Mouse (Mus musculus) cerebellum, adult (tissue): ENCODE measurements around the gene Kalrn.

Experiments
- ATAC-seq: cut with Nextera tagmentation; 2 replicates; pipeline ENCODE4 v1.9.2; 2017; ENCODE audit warnings: mild to moderate bottlenecking, moderate library complexity, mixed read lengths; ENCODE audit not compliant: insufficient number of reproducible peaks, low FRiP score, low TSS enrichment

The Kalrn gene

GRCm38 (mm10) chr16:34508125-34508524, 65.2 kb downstream of the Kalrn start:
- ATAC-seq = no peak

- ATAC-seq = no peak
Measured at GRCm38 (mm10) chr16:34506048-34506447, 67.3 kb downstream of the Kalrn start.

- no peak for ATAC-seq
Measured at GRCm38 (mm10) chr16:34504250-34504649, 69.1 kb downstream of the Kalrn start.

GRCm38 (mm10) chr16:34502110-34502509, 71.2 kb downstream of the Kalrn start:
- no peak for ATAC-seq

DNA sequence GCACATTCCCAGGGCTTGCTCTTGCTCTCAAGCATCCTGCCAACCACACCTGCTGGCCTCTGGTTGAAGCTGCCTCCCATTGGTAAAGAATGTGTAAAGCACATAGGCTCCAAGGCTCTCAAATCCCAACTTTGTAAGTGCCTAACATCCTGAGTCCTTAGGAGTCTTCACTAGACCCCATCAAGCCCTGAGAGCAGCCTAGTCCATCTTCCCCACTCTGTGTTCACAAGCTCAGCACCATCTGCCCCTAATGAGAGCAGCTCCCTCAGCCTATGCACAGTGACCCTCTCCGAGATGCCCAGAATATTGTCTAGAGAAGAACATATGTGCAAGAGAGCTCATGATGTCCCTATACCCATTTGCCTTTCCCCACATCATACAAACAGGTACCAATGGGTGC, 78.6 kb downstream of the Kalrn start:
- ATAC-seq = no peak

DNA sequence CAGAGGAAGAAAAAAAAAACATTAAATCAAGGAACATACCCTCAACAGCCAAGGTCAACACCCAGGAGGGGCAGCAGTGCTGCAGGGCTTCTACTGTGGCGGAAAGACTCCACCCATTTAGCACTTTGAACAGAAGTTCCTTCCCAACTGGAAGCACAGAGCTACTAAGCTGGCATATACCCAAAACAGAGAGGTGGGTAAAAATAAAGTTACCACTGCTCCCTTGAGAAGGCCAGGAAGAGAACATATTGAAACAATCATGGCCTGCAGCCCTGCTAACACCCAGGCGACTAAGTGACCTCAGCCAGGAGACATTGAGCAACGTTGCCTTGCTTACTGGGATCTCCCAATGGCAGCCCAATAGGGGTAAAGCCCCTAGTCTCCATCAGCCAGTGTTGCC, 79.4 kb downstream of the Kalrn start:
- ATAC-seq = no peak

GRCm38 (mm10) chr16:34491225-34491624, 82.1 kb downstream of the Kalrn start:
- ATAC-seq = no peak

DNA sequence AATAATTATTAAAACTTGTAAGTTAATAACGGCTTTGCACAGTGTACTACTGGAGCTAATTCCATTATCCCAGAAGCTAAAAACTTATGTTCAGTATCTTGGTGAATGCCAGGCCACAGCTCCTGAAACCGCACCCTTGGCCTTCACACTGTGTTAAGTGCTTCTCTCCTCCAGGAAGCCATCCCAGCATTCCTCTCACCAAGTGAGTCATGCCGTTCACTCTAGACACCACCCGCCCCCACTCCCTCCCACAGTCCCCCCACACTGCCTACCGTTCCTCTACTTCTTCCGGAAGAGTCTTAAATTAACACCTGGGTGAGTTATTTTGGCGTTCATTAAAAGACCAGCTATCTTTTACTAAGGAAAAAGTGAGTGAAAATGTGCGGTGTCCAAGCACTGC, 82.8 kb downstream of the Kalrn start:
- ATAC-seq = no peak

DNA sequence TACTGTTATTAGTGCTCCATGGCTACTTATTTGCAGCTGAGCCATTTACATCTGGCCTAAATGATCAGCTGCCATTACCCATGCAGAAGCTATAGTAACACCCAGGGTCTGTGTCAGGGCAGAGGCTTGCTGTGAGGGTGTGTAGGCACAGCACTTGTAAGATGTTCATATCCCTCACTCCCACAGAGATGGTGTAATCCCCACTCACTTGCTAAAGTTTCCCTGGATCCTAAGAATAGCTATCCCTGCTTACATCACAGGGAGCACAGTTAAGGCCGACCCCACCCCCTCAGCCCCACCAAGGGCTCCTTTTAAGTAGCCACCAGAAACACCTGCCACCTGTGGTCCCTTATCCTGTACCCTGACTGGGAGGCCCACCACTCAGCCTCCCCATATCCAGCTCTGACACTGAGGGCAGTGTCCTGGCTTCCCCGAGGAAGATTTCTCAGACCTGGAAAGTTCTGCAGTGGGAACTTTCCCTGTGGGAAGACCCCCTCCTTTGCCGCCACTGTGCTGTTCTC, 83.5 kb downstream of the Kalrn start:
- no peak for ATAC-seq

- no peak for ATAC-seq
Measured at GRCm38 (mm10) chr16:34487823-34488222, 85.5 kb downstream of the Kalrn start.

DNA sequence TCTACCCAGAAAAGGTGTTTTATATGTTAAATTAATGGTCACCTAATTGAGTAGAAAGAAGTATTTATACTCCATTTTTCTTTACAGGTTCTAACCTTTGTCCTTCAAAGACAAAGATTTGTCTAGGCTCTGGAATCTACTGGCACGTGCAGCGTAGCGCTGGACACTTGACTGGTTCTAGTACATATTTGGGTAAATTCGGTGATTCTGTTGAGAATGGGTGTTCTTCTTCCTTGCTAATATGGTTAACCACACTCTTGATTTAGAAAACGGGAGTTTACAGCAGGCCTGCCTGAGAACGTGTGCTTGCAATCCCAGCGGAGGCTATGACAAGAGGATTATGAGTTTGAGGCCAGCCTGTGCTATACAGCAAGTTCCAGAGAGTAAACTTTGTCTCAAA, 86.1 kb downstream of the Kalrn start:
- ATAC-seq = no peak

GRCm38 (mm10) chr16:34485483-34485882, 87.8 kb downstream of the Kalrn start:
- ATAC-seq = no peak

DNA sequence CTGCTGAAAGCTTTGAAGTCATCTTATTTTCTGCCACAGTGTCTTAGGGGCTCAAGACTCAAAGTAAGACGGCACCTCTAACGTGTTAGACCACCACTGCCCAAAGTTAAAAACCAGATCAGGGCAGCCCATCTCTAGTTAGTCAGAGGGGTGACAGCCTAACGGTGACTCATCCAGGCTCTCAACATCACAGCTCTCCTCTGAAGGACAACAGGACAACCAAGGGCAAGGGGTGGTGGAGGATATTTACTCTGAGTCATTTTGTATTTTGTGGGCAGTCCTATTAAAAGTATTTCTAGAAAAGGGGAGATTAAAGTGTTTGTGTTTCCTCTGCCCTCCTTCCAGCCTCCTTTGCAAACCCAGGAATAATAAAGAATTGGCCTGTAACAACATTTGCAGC, 88.4 kb downstream of the Kalrn start:
- ATAC-seq = no peak

- ATAC-seq = no peak
Measured at GRCm38 (mm10) chr16:34484213-34484612, 89.1 kb downstream of the Kalrn start.

GRCm38 (mm10) chr16:34483716-34484115, 89.6 kb downstream of the Kalrn start:
- no peak for ATAC-seq

- ATAC-seq = no peak
Measured at GRCm38 (mm10) chr16:34474741-34475140, 98.6 kb downstream of the Kalrn start.

DNA sequence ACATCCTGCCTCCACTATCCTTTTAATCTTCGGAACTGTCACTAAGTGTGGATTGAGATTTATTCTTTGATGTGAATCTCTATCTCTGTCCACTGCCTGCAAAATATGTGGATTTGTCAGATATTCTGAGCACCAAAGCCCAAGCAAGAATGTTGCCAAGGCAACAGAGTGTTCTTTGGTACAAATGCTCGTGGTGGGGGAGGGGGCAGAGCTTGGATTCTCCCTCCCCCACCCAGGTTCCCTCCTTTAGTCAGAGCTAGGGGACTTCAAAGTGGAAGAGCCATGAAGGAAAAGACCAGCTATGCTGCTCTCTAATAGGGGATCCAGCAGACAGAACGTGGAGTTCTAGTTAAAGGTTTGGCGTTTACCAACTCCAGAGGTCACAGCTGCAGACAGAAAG, 99.4 kb downstream of the Kalrn start:
- no peak for ATAC-seq

DNA sequence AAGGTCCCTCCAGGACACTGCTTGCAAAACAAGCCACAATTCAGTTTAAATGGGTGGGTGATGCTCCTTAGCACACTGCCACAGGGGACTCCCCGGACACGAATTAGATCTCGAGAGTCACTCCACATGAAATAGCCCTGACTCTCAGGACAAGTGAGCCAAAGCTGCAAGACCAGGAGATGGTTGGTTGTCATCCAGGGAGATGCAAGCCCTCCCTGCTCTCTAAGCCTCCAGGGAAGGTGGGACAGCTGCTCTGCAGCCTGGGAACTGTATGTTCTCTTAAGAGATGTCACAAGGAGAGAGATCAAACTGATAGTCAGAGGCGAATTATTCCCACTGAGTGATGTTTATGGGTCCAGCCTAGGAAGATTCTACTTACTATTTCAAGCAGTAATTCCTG, 101.9 kb downstream of the Kalrn start:
- no peak for ATAC-seq

- no peak for ATAC-seq
Measured at GRCm38 (mm10) chr16:34470343-34470742, 103.0 kb downstream of the Kalrn start.

DNA sequence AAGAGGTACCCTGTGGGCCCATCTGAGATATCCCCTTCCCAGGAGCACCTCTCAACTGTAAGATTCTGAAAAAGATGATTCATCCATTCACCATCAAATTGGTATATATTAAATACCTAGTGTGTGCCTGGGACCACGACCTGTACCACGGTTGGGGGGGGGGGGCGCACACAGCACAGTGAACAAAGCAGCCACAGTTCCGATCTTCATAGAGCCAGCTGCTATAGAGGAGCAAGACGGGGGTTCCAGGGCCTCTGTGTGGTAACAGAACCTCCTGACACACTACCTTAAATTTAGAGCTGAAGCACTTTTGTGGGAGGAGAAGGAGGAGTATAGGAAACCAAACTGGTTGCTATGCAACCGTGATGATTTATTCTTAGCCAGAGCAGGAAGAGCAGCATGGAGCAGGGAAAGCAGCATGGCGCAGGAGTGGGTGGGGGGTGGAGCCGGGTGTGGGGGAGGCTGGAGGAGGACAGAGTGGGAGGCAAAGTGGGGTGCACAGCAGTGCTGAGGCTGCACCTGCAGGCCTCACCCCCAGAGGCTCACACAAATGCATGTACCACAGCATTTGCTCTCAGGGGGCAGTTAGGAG, 104.0 kb downstream of the Kalrn start:
- no peak for ATAC-seq

DNA sequence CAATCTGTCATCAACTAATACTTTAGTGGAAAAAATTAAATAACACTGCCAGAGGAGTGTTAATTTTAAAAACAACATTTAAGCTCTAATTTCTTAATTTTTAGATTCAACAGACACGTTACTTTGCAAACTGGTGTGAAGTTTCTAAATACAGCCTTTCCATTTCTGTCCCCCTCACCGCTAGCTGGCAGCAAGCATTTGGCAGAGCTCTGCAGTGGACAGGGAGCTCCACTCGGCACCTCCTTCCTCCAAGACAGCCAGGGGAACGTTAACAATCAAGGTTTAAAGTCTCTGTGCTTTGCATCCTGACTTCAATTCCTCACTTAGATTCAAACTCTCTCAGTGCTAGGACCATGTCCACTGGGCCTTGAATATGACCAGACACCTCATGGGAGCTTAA, 106.7 kb downstream of the Kalrn start:
- ATAC-seq = no peak

GRCm38 (mm10) chr16:34456314-34456713, 117.0 kb downstream of the Kalrn start:
- ATAC-seq = no peak

- no peak for ATAC-seq
Measured at GRCm38 (mm10) chr16:34445666-34446065, 127.7 kb downstream of the Kalrn start.
